Mouse (Mus musculus): Measurements from ENCODE around the gene Cnot6l. TPM values are rescaled to one million over a fixed set of nuclear protein-coding genes. Genes with fewer than 3 reads are reported as not detected.

Gene Cnot6l
- polyA plus RNA-seq, 1 experiment from 2014 or later = 7.0 TPM

DNA sequence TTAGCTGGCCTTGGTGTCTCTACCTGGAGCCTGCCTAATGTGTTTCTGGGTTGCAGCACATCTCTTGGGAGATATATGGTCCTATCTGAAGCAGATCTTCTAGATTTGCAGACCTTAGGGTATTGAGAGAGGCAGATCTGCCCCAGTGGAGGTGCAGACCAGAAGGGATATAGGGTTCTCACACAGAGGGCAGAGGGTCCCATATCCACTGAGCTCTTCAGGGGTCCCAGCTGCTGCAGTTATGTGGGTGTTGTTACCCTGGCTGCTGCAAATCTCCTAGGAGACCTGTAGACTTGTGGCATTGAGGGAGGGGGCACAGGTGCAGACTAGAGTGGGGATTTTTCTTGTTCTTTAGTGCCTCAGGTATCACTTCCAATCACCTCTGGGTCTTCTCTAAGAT lies 98.4 kb downstream of the Cnot6l start:
- Histone ChIP-seq H3K4me2 (no peak overlapping the region), H3K36me3 (replicated peaks) (no peaks in the 10 kb centered on the region), H3K27ac (replicated peaks) (no peak overlapping the region), H3K9me3 (replicated peaks) (no peaks in the 10 kb centered on the region), H3K4me1 (replicated peaks) (no peaks in the 10 kb centered on the region), H3K4me3 (replicated peaks) (no peak overlapping the region), H3K27me3 (no peaks in the 10 kb centered on the region), H3K9ac (no peak overlapping the region)
- ATAC-seq (ENCODE audit: insufficient read depth) = no peak

DNA sequence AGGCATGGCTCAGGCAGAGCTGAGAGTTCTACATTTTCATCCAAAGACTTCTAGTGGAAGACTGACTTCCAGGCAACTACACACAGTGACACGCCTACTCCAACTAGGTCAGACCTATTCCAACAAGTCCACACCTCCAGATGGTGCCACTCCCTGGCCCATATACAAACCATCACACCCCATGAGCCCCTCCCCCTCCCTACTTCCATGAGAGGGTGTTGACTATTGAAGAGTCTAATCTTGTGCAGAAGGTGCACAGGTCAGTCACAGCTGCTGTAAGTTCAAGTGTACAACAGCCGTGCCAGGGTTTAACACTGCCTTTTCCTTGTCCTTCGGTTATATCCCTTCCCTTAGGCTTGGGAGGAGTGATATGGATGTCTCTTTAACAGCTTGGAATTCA lies 121.5 kb downstream of the Cnot6l start:
- Histone ChIP-seq H3K36me3 (replicated peaks) (no peaks in the 10 kb centered on the region), H3K9me3 (replicated peaks) (no peaks in the 10 kb centered on the region), H3K27ac (replicated peaks) (no peak overlapping the region), H3K4me1 (replicated peaks) (no peaks in the 10 kb centered on the region), H3K4me3 (replicated peaks) (no peak overlapping the region), H3K4me2 (no peak overlapping the region), H3K27me3 (no peaks in the 10 kb centered on the region), H3K9ac (no peak overlapping the region)
- ATAC-seq (ENCODE audit: insufficient read depth) = no peak
- WGBS (ENCODE audit: insufficient replicate concordance) = 68% methylated on average over 3 of the region's 3 CpGs

DNA sequence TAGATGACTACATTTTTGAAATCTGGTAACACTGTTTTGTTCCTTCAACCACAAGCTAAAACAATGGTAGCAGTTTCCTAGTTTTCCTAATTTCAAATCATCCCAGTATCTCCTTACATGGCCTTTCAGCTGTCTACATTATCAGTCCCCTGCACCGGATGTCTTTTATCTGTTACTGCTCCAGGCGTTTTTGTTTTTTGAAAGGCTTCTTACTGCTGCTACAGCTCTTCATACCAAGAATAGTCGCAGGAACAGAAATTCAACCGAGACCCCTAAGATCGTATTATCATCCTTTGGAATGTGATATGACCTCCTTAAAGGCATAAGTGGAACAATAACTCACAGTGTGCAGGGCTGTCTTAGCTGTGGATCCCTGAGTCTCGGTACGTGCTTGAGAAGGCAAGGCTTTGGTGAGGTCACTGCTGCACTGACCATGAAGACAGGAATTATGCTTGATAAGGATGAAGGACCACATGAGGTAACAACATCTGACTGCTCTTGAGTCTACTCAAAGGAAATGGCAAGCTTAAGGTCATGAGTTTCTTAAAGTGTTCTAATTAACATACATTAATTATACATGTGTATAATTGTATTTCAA lies 122.4 kb downstream of the Cnot6l start:
- Histone ChIP-seq H3K4me3 (replicated peaks) (no peak overlapping the region), H3K4me1 (replicated peaks) (no peaks in the 10 kb centered on the region), H3K4me2 (no peak overlapping the region), H3K27ac (replicated peaks) (no peak overlapping the region), H3K27me3 (no peaks in the 10 kb centered on the region), H3K9me3 (replicated peaks) (no peaks in the 10 kb centered on the region), H3K36me3 (replicated peaks) (no peaks in the 10 kb centered on the region), H3K9ac (no peak overlapping the region)
- 53% methylated on average over 7 of the region's 7 CpGs for WGBS (ENCODE audit: insufficient replicate concordance)
- no peak for ATAC-seq (ENCODE audit: insufficient read depth)

DNA sequence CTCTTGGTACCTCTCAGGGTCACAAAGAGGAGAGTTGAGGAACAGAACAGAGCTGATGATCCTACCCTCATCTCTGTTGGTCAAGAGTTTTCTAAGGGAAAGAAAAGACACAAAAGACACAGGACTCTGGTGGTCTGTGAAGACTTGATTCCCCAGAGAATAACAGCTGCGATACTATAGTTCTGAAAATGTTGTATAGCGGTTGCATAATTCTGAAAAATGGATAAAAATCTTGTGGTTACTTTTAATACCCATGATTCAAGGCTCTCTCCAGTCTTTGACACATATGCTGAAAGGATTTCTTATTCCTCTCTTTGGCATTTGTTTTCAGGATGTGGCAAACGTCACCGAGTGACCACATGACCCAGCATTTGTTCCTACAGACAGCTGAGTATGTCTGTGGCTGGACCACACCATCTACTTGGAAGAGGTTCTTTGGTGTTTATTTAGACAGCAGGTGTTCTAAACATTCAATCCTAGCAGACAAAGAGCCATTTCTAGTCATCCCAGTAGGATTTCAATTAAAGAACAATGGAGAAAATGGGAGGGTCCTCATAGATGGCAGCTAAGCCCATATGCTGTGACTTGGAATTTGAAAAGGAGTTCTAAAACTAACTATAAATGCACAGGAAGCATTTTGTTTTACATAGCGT lies 124.7 kb downstream of the Cnot6l start:
- Histone ChIP-seq H3K4me3 (replicated peaks) (no peak overlapping the region), H3K9ac (no peak overlapping the region), H3K9me3 (replicated peaks) (no peaks in the 10 kb centered on the region), H3K4me2 (no peak overlapping the region), H3K36me3 (replicated peaks) (no peaks in the 10 kb centered on the region), H3K27ac (replicated peaks) (no peak overlapping the region), H3K4me1 (replicated peaks) (no peaks in the 10 kb centered on the region), H3K27me3 (no peaks in the 10 kb centered on the region)
- ATAC-seq (ENCODE audit: insufficient read depth) = no peak
- 59% methylated on average over 5 of the region's 5 CpGs for WGBS (ENCODE audit: insufficient replicate concordance)

DNA sequence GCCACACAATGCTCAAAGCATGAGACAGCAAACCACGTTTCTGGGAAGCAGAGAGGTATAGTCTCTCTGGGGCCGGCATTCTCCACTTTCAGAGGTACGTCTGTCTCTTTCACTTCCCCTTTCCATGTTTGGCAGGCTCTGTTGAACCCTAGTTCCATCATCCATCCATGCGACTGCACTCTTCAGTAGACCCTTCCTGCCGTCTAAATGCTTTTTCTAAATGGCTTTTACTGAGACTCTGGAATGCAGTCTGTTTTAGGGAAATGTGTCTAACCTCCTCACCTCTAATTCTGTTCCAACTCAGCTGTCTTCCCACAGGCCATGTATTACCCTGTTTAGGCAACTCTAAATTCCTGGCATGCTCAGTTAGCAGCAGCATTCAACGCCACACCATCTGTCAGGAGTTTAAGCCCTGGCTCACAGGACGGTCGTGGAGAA lies 126.3 kb downstream of the Cnot6l start:
- Histone ChIP-seq H3K27ac (replicated peaks) (no peak overlapping the region), H3K4me3 (replicated peaks) (no peak overlapping the region), H3K9me3 (replicated peaks) (no peaks in the 10 kb centered on the region), H3K9ac (no peak overlapping the region), H3K4me1 (replicated peaks) (no peaks in the 10 kb centered on the region), H3K27me3 (no peaks in the 10 kb centered on the region), H3K4me2 (no peak overlapping the region), H3K36me3 (replicated peaks) (no peaks in the 10 kb centered on the region)
- WGBS (ENCODE audit: insufficient replicate concordance) = 35% methylated on average over 8 of the region's 8 CpGs
- no peak for ATAC-seq (ENCODE audit: insufficient read depth)

DNA sequence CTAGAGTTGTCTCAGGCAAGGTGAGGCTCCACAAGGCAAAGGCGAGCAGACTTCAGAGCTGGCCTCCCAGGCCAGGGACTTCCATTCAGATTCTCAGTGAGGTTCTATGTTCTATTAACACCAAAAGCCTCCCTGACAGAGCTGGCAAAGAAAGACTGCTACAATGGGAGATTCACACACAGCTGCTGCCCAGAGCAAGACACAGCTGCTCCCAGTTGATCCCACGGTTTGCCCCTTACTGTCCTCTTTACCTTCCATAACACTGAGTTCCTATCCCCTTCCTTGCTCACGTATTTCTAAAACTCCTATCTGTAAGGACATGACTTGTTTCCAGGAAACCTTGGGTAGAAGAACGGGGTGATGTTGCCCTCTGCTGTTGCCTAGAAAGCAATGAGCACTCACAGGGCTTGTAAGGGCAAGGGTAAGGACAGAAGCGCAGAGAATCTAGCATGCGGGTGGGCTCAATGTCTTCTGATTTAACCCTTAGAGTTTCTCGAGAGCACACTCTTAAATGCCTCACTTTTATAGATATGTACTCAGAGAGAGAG lies 127.8 kb downstream of the Cnot6l start:
- Histone ChIP-seq H3K4me1 (replicated peaks) (no peaks in the 10 kb centered on the region), H3K27ac (replicated peaks) (no peak overlapping the region), H3K4me3 (replicated peaks) (no peak overlapping the region), H3K36me3 (replicated peaks) (no peaks in the 10 kb centered on the region), H3K27me3 (no peaks in the 10 kb centered on the region), H3K4me2 (no peak overlapping the region), H3K9me3 (replicated peaks) (no peaks in the 10 kb centered on the region), H3K9ac (no peak overlapping the region)
- no peak for ATAC-seq (ENCODE audit: insufficient read depth)
- WGBS (ENCODE audit: insufficient replicate concordance) = 58% methylated on average over 7 of the region's 7 CpGs

DNA sequence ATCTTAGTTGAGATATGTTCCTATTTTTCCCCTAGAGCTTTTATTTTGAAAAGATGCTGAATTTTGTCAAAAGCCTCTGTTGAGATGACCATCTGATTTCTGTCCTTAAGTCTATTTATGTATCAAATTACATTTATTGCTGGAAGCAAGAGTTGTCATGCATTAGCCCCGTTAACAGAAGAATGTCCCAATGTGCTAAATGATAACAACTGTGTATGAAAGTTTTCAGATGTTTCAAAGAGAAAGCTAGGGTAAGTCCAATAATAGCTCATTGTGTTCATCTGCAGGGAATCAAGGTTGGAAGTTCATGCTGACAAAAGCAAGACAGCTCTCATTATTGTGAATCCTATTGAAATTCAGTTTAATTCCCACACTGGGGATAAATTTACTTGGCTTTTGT lies 129.9 kb downstream of the Cnot6l start:
- H3K4me2 ChIP-seq = no peak overlapping the region
- H3K9ac ChIP-seq = no peak overlapping the region
- no peak overlapping the region for H3K4me3 ChIP-seq (replicated peaks)
- H3K9me3 ChIP-seq (replicated peaks) = no peaks in the 10 kb centered on the region
- H3K27ac ChIP-seq (replicated peaks) = no peak overlapping the region
- no peaks in the 10 kb centered on the region for H3K36me3 ChIP-seq (replicated peaks)
- no peaks in the 10 kb centered on the region for H3K4me1 ChIP-seq (replicated peaks)
- ATAC-seq (ENCODE audit: insufficient read depth) = no peak
- WGBS (ENCODE audit: insufficient replicate concordance) = 60% methylated on average over 1 of the region's 1 CpGs
- no peaks in the 10 kb centered on the region for H3K27me3 ChIP-seq

DNA sequence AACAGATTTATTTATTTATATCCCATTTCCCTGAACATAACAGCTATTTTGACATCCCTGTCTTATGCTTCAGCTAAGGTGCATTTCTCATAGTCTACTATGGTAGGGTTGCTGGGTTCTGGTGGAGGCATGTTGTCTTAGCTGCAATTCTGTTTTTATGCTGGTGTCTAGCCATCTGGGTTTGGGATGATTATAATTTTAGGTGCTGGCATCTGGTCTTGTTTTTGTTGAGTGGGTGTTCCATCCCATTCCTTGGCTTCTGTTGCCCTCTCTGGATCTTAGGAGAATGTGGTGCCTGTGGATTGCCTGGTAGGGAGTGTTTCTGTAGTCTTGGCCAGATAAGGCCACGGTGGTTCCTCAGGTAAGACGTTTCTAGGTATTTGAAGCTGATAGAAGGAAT lies 134.2 kb downstream of the Cnot6l start:
- H3K27ac ChIP-seq (replicated peaks) = no peak overlapping the region
- no peaks in the 10 kb centered on the region for H3K4me1 ChIP-seq (replicated peaks)
- WGBS (ENCODE audit: insufficient replicate concordance) = 67% methylated on average over 2 of the region's 2 CpGs
- no peaks in the 10 kb centered on the region for H3K36me3 ChIP-seq (replicated peaks)
- no peak for ATAC-seq (ENCODE audit: insufficient read depth)
- no peaks in the 10 kb centered on the region for H3K9me3 ChIP-seq (replicated peaks)
- H3K9ac ChIP-seq = no peak overlapping the region
- H3K4me2 ChIP-seq = no peak overlapping the region
- no peaks in the 10 kb centered on the region for H3K27me3 ChIP-seq
- H3K4me3 ChIP-seq (replicated peaks) = no peak overlapping the region

Other genes starting within 250 kb of the Cnot6l start
- gene Cxcl13, start 207.2 kb downstream of the Cnot6l start, polyA plus RNA-seq (2015; fragmentation: Nextera tagmentation; extraction: Ambion mirVana) = 0.16 and 0.24 TPM in 2 replicates
- 14.3 and 14.5 TPM in 2 replicates for gene Mrpl1, start 45.3 kb upstream of the Cnot6l start, polyA plus RNA-seq (2015; fragmentation: Nextera tagmentation; extraction: Ambion mirVana)
- 0.81 and 1.4 TPM in 2 replicates for gene Fras1, start 209.8 kb upstream of the Cnot6l start, polyA plus RNA-seq (2015; fragmentation: Nextera tagmentation; extraction: Ambion mirVana)